Mouse (Mus musculus): ENCODE data around the gene Olfr1113.
"Not testable (repeated sequence)": the region's sequence is repeated elsewhere in the genome, so short reads cannot be mapped to it uniquely, and the experiment has no call there.

The Olfr1113 gene

DNA sequence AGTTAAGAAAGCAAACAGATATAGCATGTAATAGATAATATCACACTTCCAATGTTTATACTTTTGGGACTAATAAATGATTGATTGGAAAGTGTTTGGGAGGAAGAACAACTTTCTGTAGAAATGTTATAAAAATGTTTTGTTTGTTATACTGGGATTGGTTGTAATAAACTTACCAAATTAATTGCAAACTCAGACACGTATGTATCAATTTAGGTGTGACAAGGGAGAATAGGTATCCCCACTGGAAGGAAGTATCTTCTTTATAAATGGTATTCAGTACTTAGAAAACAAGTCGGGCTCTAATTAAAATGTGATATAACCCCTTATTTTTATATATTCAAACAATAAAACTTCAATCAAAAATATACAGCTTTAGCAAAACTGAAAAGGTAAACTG lies at the start of gene Olfr1113:
Gene Olfr1113, plus strand, starts transcription at position 301 of the 400 bp plus-strand sequence.
- no peak for DNase-seq (ENCODE audit: extremely low read depth, low read depth)

GRCm38 (mm10) chr2:87167731-87168130 lies 41.0 kb upstream of the Olfr1113 start:
- not testable (repeated sequence) for DNase-seq (ENCODE audit: extremely low read depth, low read depth)

DNA sequence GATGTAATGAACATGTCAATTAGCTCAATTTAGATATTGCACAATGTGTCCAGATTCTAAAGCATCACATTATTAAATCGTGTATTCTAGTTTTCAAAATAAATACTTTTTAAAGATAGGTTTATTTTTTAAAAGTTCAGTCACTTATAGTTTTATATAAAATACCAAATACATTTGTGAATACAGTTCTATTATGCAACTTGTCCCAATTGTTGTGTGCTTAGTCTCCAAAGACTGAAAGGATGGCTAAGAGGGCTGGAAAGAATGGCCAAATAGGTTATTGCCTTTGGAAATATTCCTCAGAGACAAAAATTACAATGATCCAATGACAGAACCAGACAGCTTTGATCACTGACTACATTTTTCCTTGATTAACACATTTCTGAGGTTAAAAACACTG lies 21.3 kb upstream of the Olfr1113 start, which contains the start of gene Olfr1112:
Gene Olfr1112, plus strand, starts transcription at position 301 of the 400 bp plus-strand sequence.
- DNase-seq (ENCODE audit: extremely low read depth, low read depth) = no peak

DNA sequence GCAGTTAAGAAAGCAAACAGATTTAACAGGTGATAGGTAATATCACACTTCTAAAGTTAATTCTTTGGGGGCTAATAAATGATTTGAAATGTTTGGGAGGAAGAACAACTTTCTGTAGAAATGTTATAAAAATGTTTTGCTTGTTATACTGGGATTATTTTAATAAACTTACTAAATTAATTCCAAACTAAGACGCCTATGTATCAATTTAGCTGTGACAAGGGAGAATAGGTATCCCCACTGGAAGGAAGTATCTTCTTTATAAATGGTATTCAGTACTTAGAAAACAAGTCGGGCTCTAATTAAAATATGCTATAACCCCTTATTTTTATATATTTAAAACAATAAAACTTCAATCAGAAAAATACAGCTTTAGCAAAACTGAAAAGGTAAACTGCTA lies 38.9 kb downstream of the Olfr1113 start, which contains the start of gene Olfr1115:
Gene Olfr1115, plus strand, starts transcription at position 301 of the 400 bp plus-strand sequence.
- DNase-seq (ENCODE audit: extremely low read depth, low read depth) = no peak
